Mouse (Mus musculus) lung, postnatal 36 days (tissue): ENCODE measurements around the gene St14.

Experiments
- DNase-seq: peaks from one replicate; pipeline ENCODE4 v3.0.0; 2022; ENCODE audit warnings: mixed read lengths

St14 gene

DNA sequence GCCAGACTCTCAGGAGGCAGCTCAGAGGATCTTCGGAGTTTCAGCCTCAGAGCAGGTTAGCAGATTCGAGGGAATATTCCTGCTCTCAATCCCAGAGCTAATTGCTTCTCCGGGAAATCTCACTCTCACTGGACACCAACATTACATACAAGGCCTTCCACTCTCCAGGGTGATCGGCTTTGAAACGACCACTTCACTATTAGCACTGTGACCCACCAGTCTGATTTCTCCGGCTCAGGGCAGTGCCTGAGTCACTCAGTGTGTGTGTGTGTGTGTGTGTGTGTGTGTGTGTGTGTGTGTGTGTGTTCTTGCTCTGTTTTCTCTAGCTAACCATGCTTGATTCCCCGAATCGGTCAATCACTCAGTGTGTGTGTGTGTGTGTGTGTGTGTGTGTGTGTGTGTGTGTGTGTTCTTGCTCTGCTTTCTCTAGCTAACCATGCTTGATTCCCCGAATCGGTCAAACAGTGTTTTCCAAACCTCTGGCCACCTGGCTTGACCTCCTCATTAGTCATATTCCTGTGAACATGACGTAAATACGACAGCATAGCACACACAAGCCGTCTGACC is 9.1 kb downstream of the St14 start:
- no peak for DNase-seq

GRCm38 (mm10) chr9:31120533-31120915 is 11.1 kb downstream of the St14 start:
- DNase-seq: peak; percentile 35

DNA sequence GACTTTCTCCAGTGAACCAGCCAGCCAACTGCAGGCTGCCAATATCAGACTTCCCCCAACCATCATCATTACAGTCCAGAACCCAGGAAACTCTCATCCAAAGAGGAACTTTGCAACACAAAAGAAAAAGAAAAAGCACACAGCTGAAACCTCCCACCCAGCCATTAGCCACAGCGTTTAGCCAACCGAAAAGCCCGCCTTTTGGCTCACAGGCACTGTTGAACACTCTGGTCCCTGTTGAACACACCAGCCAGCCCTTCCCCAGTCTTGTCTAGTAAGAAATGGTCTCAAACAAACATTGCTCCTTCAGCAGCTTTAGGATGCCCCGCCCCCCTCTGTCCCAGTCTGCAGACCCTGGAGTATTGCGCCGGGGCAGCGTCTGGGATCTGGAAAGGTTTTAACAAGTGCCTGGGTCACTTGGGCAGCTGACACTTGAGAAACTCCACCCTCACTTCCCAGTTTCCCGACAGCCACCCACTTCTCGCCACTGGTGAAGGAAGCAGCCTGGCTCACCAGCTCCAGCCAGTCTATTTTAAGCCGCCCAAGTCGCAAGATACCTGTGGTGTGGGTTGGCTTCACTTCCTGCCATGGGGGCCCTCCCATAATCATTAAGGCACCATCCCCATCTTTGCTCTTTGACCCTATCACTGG is 11.6 kb downstream of the St14 start:
- peak; percentile 70 for DNase-seq

- no peak for DNase-seq
These were observed 12.2 kb downstream of the St14 start for GRCm38 (mm10) chr9:31119405-31119804.

- DNase-seq: no peak
These were observed 12.9 kb downstream of the St14 start for GRCm38 (mm10) chr9:31118520-31119298.

DNA sequence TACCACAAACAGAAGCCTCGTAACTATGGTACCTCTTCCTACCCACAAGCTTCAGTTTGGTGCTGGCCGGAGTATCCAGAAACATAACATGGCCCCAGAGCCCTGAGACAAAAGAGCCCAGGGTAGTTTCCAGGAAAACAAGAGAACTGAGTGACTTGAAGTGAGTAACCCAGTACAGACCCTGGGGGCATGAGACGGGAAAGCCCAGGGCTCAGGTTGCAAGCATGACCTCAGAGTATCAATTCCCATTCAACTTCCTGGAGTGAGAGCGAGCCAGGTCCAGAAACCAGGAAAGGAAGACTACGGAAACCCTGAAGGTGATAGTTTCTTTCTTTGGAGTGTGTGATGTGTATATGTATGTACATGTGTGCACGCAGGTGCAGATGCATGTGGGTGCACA is 14.2 kb downstream of the St14 start:
- no peak for DNase-seq

DNA sequence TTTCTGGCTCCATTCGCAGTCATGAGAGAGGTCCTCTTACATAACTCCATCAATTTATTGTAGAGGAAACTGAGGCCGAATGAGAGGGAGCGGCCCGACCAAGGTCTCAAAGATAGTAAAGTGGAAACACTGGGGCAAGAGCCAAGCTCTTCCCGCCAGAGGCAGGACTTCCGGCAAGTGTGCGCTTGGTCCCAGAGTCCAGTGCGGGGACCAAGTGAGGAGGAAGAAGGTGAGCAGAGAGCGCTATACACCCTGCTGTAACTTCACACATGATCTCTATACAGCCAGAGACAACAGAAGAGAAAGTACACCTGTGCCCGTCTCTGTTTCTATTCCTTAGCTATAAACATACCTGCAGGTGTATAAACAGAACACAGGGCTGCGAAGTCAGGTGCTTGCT is 14.6 kb downstream of the St14 start:
- DNase-seq: peak; percentile 27

- no peak for DNase-seq
These were observed 16.1 kb downstream of the St14 start for GRCm38 (mm10) chr9:31115586-31115985.

DNA sequence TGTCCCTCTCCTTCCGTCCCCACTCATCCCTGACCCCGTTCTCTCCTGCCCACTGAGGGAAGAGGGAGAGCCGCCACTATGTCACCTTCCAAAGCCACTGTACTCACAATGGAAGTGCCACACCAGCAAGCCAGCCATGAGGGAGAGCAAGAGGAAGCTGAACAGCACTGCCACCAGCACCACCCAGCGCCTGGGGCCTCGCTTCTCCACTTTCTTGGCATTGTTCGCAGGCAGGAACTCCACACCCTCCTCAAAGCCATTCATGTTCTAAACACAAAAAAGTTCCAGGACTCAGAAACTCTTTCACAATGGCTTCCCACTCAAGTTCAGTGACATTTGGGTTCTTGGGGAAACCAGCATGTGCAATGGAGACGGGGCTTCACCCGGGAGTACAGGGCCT is 23.2 kb downstream of the St14 start:
- peak; percentile 69 for DNase-seq

- no peak for DNase-seq
These were observed 33.5 kb downstream of the St14 start for GRCm38 (mm10) chr9:31098118-31098517.

DNA sequence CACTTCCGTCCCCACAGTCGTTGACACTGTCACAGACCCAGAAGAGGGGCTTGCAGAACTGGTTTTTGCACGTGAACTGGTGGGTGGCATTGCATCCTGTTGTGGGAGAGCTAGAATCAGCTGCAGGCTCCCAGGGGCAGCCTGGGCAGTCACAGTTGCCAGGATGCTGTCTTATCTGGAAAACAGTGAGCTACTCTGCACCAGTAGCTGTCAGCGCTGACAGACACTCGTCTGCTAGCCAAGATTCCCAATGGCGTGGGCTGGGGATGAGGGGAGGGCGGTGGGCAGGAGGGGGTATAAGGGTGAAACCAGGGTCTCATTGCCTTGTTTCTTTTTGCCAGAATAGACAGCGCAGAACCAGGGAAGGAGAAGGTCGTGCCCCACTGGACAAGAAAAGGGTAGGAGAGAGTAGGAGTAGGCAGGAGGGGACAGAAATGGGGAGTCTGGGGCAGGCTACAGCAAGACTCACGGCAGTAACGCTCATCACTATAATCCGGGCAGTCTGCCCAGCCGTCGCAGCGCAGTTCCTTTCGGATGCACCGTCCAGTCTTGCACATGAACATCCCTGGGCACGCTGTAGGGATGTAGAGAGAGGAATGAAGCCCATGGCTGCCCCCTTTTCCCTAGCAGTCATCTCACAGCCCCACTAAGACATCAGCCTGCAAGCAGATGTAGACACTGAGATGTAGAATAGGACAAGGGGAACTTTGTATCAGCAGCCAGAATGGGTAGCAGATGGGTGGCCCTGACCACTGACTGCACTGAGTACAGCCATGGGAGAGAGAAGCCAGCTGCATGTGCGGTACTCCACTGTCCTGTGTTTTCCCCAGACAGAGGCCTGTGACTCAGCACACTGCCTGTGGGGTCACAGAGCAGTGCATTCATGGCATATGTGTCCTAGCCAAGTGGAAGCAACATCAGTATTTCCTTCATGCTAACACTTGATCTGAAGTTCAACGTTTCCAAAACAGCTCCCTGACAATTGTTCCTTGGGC is 34.3 kb downstream of the St14 start:
- no peak for DNase-seq

GRCm38 (mm10) chr9:31092833-31093195 is 38.8 kb downstream of the St14 start:
- no peak for DNase-seq

GRCm38 (mm10) chr9:31092111-31092832 is 39.4 kb downstream of the St14 start:
- DNase-seq: no peak

GRCm38 (mm10) chr9:31091162-31091581 is 40.5 kb downstream of the St14 start:
- no peak for DNase-seq

DNA sequence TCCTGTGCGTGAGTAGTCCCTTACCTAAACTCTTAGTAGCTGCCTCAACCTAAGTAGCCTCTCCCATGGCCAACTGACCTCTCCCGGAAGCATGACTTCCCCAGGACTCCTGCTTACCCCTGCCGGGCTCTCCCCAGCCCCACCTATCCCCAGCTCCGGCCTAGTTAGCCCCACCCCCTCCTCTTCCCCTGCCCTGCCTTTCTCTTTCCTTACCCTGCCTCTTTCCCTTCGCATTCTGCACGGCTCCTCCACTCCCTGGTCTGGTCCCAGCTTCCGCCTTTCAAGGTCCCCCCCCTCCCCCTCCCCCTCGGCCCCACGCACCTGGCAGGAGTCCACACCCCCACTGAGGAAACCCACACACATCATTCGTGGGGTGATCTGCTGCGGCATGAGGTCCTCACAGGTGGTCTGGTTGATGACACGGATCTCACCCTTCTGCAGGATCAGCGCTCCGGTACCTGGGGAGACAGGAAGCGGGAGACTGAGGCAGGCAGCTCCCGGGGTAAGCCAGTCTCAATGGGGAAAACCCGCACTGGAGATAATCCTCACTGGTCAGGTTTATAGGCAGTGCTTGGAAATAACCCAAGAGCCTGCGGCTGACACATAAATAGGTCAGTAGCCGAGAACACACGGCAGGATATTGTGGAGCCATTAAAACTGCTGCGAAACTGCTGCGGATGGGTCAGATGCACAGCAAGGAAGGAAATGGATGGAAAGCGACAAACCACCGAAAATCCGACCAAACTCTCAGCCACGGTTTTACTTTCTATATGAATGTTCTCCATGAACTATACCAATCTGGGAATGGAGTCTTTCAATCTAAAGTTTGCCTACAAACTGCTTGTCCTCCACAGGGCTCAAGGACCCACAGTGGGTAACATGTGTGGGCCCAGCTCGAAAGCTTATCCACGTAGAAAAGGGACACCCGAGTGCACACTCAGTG is 41.3 kb downstream of the St14 start:
- DNase-seq: no peak

DNA sequence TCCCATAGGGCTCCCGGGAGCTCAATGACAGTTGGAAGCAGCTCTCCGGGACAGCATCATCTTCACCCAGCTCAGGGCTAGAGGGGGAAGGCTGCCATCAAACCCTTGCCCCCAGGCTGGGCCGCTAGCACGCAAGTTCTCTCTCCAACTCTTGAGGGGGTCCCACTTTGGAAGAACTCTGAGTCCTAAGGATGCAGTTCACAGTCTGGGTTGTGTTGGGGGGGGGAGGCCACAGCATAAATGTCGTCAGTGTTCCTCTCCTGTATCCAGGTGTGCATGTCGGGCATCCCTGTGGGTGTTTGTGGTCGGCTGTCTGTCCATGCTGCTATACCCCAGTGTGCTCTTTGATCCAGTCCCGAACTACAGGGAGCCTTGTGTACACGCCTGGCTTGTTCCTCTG is 42.1 kb downstream of the St14 start:
- DNase-seq: no peak

DNA sequence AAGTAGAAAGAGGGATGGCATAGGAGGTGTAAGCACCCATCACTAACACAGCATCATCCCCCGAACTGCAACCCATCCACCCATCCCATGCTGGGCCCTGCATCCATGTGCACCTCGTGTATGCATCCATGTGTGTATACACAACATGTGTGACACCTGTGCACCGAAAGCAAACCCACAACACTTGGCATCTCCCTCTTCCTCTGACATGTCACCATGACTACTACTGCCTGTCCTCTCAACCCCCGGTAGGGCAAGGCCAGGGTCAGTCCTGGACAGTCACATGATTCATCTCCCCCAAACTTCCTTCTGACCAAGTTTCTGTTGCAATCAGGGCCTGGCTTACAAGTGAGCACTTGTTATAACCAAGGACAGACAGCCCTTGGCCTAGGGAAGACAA is 42.8 kb downstream of the St14 start:
- DNase-seq: no peak

DNA sequence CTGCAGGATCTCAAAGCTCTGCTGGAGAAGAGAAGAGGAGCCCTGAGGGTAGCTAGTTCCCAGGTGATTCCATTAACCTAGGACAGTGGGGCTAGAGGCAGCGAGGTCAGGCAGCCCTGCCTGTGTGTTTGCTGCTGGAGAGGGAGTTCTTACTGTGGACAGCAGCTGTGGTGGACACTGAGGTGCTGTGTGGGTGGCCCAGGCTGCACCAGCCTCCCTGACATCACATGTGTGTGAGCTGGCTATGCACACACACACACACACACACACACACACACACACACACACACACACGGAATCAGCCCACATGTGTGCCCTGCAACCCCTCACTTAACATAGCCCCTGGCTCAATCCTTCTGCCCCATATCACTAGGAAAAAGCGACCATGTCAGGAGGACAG is 43.5 kb downstream of the St14 start:
- DNase-seq: no peak

DNA sequence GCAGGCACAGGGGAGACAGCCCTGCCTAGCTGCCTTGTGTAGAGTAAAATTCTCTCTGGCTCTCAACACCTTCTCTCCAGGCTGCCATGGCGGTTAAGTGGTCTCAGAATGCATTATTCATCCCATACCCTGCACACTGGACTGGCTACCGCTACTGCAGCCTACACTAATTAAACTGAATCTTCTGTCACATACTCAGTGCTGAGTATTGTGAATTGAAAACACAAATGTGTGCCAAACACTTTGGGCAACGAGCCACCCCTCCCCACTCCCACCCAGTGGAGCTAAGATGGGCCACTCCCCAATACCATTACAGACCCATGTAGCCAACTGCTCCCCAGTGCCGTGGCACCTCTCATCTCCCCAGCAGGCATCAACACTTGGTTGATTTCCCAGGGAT is 44.2 kb downstream of the St14 start:
- no peak for DNase-seq

- DNase-seq: no peak
These were observed 44.9 kb downstream of the St14 start for GRCm38 (mm10) chr9:31086754-31087145.

DNA sequence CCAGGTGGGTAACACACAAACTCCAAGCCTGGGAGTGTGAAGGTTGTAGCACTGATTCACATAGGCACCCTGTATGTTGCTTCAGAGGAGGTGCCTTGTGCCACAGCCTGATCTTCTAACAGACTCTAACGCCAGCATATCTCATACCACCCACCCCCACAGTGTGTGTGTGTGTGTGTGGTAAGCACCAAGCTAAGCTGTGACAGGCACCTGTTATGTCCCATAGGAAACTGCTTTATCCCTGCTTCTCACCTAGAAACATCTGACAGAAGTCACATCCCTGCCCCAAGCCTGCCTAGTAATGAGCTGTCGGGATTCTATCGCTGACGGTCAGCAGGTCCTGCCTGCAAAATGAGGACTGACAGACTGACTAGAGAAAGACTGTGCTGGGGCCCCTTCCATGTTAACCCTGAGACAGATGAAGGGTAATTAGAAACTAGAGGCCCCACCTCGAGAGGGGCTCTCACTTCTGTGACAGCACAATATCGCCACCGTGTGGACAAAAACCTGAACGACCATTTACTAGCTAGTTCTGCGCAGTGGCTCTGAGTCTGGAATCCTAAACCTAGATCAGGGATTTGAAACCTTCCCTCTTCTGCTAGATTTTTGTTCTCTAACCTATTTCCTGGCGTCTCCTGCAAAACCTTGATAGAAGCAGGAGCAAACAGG is 45.4 kb downstream of the St14 start:
- DNase-seq: peak; percentile 83
